Mouse (Mus musculus) hindbrain, embryonic 10.5 days (tissue): Measurements from ENCODE around the gene Gm9747. TPM values are rescaled to one million over a fixed set of nuclear protein-coding genes. Genes with fewer than 3 reads are reported as not detected.

Experiments
- DNase-seq: peaks from one replicate; pipeline ENCODE4 v3.0.0-alpha.2; 2017; ENCODE audit warnings: low spot score
- H3K27ac ChIP-seq: fragments of 300-500 bp; sonication (generic); 2 replicates; pipeline ENCODE4 v1.5.1; 2016; ENCODE audit warnings: mild to moderate bottlenecking, moderate library complexity
- H3K27me3 ChIP-seq: fragments of 300-500 bp; sonication (generic); 2 replicates; pipeline ENCODE4 v1.6.1; 2016; ENCODE audit warnings: mild to moderate bottlenecking; ENCODE audit not compliant: poor library complexity, insufficient read depth, severe bottlenecking
- H3K36me3 ChIP-seq: fragments of 300-500 bp; sonication (generic); 2 replicates; pipeline ENCODE4 v1.6.1; 2016; ENCODE audit warnings: mild to moderate bottlenecking, moderate library complexity
- H3K4me1 ChIP-seq: fragments of 300-500 bp; sonication (generic); replicated peaks from 2 replicates; pipeline ENCODE4 v1.6.1; 2016; ENCODE audit warnings: mild to moderate bottlenecking
- H3K4me3 ChIP-seq: fragments of 300-500 bp; sonication (generic); 2 replicates; pipeline ENCODE4 v1.5.1; 2016; ENCODE audit warnings: mild to moderate bottlenecking, moderate library complexity
- H3K9me3 ChIP-seq: fragments of 300-500 bp; sonication (generic); 2 replicates; pipeline ENCODE4 v1.6.1; 2016; ENCODE audit warnings: mild to moderate bottlenecking, moderate library complexity
- WGBS: fragments of 180-500 bp; shearing (Covaris S2); methylation state at CpG from one replicate; pipeline ENCODE4 v1.1.7; 2016; 5-methylcytosine and 5-hydroxymethylcytosine counted together
- polyA plus RNA-seq: library from polyadenylated mRNA; unstranded; fragments of >200 nt; fragmentation: Nextera tagmentation; extraction: Ambion mirVana; gene quantifications from 2 replicates; pipeline ENCODE4 v1.2.1, GENCODE M21; 2016

Gm9747 gene
- polyA plus RNA-seq: 23.3 and 25.1 TPM in 2 replicates

DNA sequence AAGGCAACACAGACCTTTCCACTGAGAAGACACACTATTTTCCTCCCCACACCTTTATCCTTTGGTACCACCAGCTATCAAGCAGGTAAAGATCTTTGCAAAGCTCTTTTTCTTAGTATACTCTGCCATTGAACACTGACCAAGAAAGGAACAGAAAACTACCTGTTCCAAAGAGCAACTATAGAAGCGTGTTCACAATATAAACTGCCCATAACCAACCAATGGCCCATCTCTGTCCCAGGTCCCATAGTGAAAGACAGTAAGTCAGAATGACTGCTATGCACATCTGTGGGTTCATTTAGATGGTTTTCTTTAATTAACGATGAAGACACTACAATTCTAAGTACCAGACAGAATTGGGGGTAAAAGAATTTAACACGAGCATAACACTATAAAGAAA, at the start of gene Gm9747:
Gene Gm9747 (plus strand): TSS at position 301 of the 400 bp plus-strand sequence.
- WGBS: 97% methylated on average over 3 of the region's 3 CpGs
- no peak within 1 kb of the TSS for H3K4me3 ChIP-seq
- peaks cover 24% of the 10 kb centered on the region for H3K36me3 ChIP-seq

DNA sequence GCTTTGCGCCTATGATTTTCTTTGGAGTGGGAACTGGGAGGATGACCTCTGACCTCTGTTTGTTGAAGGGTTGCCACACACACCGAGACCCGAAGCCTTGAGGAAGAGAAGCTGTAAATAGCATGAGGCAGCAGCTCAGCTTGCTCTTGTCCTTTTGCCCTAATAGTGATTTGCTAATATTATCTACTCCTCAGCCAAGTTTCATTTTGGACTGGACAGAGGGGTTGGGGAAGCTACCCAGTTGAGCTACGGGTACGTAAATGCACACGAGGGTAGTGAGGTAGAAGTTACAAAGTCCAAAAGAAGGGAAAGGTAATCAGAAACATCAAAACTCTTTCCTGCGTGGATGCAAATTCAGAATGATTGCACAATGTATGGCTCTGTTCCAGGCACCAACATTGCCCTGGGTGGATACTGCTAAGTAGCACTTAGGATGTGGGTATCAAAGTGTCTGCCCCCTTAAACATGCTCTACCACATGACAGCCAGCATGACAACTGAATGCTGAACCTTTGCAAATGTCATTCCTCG, 48.9 kb upstream of the Gm9747 start:
- H3K4me3 ChIP-seq: no peak overlapping the region
- H3K9me3 ChIP-seq: no peaks in the 10 kb centered on the region
- no peak for DNase-seq
- 71% methylated on average over 8 of the region's 8 CpGs for WGBS
- no peaks in the 10 kb centered on the region for H3K36me3 ChIP-seq
- no peaks in the 10 kb centered on the region for H3K27me3 ChIP-seq
- no peak overlapping the region for H3K27ac ChIP-seq
- H3K4me1 ChIP-seq: no peaks in the 10 kb centered on the region

More for the DNA sequence above, at the start of gene Gm9747:
- peaks cover 3% of the 10 kb centered on the region; the same call in 1 of the 2 replicates for H3K4me1 ChIP-seq
- no peak within 1 kb of the TSS for H3K27ac ChIP-seq
- no peaks in the 10 kb centered on the region for H3K9me3 ChIP-seq
- H3K27me3 ChIP-seq: no peaks in the 10 kb centered on the region
- no peak for DNase-seq

DNA sequence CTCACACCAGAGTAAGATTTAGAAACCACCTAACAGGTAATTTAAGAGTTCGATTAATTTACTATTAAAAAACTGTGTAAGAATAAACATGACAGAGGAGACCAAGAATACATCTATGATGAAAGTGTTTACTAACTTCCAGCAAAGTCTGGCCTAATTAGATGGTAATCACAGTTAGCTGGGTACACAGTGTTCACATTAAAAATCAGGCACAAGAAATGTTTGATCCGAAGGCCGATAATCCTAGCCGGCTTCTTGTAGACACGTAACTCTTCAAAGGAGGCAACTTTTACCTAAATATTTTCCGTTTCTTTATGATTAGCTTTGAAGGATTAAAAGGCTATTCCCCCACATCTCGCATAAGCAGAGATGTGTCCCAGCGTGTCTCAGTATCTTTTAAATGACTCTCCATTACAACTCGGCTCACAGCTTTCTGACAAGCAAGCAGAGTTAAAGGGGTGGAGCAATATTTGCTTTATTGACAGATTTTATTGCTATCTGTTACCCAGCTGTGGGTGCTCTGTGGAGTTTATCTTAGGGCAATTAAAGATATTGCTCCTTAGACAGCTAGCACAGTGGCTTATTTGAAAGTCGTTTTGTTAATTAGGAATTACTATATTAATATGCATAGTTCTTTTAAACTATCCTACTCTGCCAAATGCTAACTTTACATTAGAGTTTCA, 44.2 kb upstream of the Gm9747 start:
- Histone ChIP-seq H3K9me3 (no peaks in the 10 kb centered on the region), H3K27me3 (no peaks in the 10 kb centered on the region), H3K4me3 (no peak overlapping the region), H3K36me3 (no peaks in the 10 kb centered on the region), H3K27ac (no peak overlapping the region), H3K4me1 (no peaks in the 10 kb centered on the region)
- 89% methylated on average over 10 of the region's 10 CpGs for WGBS
- DNase-seq: no peak

DNA sequence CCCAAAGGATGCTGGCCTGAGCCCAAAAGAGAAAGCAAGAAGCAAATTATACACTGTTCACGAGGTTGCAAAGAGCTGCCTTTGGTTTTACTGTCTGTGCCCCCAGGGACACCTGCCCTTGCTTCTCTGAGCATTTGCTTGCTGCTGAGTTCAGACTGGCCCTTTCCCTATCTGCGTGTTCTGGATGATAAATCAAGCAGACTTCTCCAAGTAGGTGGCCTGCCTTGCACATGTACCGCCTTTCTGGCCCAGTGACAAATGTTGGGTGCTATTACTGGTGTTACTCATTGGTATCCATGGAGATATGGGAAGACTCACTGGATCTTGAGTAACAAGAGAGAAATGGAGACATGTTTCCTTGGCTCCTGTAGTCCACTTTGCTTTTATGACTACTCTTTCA, 43.4 kb upstream of the Gm9747 start:
- Histone ChIP-seq H3K4me3 (no peak overlapping the region), H3K27me3 (no peaks in the 10 kb centered on the region), H3K9me3 (no peaks in the 10 kb centered on the region), H3K4me1 (no peaks in the 10 kb centered on the region), H3K27ac (no peak overlapping the region), H3K36me3 (no peaks in the 10 kb centered on the region)
- 76% methylated on average over 3 of the region's 3 CpGs for WGBS
- DNase-seq: no peak

DNA sequence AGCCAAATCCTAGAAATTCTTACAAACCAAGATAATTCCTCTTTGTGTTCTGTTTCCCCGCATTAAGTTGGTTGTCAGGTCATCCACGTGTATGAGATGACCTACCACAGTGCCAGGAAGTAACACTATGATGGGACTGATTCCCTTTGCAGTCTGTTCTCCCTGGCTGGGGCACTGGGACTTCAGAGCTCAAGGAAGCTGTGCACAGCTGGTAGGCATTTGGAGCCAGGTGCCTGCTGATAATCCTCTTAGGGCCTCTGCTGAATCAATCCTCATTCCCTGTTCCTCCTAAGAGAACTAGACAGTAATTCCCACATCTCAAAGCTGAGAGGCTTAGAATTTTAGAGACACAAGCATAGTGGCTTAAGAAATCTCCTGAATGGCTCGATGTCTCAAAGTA, 41.3 kb upstream of the Gm9747 start:
- no peaks in the 10 kb centered on the region for H3K27me3 ChIP-seq
- no peak overlapping the region for H3K4me3 ChIP-seq
- H3K27ac ChIP-seq: no peak overlapping the region
- H3K4me1 ChIP-seq: no peaks in the 10 kb centered on the region
- no peaks in the 10 kb centered on the region for H3K36me3 ChIP-seq
- no peak for DNase-seq
- 50% methylated on average over 3 of the region's 3 CpGs for WGBS
- no peaks in the 10 kb centered on the region for H3K9me3 ChIP-seq

DNA sequence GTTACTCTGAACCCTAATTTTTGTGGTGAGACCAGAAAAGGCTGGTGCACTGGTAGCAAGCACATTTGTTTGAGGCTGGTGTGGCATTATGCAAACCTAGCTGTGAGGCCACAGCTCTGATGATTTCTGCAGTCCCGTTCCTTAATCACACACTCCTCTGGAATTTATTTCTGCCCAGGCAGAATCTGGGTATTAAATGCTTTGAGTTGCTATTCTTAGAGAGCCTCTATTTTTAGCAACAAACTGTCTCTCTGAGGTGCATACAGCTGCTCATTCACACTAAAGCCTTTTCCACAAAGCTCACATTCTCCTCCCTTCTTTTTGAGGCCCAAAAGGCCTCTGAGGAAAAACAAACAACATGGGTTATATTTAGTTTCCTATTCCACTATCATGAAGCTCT, 33.0 kb upstream of the Gm9747 start:
- Histone ChIP-seq H3K4me3 (no peak overlapping the region), H3K27ac (no peak overlapping the region), H3K4me1 (peaks cover 18% of the 10 kb centered on the region), H3K9me3 (no peaks in the 10 kb centered on the region), H3K36me3 (no peaks in the 10 kb centered on the region), H3K27me3 (no peaks in the 10 kb centered on the region)
- DNase-seq: no peak
- 57% methylated on average over 1 of the region's 1 CpGs for WGBS

DNA sequence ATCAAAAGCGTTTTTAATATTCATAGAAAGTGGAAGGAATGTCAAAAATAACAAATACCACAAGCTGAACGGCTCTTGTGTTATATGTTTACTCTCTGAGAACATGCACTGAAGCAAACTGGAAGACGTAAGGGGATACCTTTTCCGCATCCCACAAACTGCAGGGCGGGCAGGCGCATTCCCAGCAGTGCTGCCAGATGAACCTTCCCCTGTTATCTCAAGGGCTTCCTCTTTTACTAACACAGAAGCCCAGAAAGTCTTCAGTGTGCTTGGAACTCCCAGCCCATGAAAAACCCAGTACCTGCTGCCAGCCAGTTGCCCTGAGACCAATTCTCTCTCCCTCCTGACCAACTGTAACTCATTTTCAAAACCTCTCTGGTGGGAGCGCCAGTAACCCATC, 32.3 kb upstream of the Gm9747 start:
- H3K4me3 ChIP-seq: no peak overlapping the region
- WGBS: 77% methylated on average over 7 of the region's 7 CpGs

DNA sequence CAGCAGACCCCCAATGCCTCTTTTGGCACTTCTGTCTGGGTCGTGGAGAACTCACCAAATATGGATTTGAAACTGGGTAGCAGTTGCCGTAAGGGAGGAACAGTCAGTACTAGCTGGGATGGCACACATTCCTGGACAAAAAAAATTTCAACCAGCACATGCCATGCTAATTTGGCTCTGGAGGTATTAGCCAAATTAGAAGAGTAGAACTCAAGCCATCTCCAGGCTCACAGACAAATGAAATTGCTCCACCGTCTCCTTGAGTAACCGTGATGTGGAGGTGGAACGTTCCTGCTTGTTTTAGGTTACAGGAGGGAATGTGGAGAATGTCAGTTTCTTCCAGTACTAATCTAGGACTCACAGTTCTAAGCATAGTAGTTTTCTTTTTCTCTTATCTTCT, 25.4 kb upstream of the Gm9747 start:
- no peak overlapping the region for H3K27ac ChIP-seq
- WGBS: 91% methylated on average over 5 of the region's 5 CpGs
- no peaks in the 10 kb centered on the region for H3K36me3 ChIP-seq
- no peak overlapping the region for H3K4me3 ChIP-seq
- H3K4me1 ChIP-seq: no peaks in the 10 kb centered on the region
- DNase-seq: no peak
- peaks cover 7% of the 10 kb centered on the region; the same call in 1 of the 2 replicates for H3K9me3 ChIP-seq
- H3K27me3 ChIP-seq: no peaks in the 10 kb centered on the region

More for the DNA sequence above, 32.3 kb upstream of the Gm9747 start:
- no peaks in the 10 kb centered on the region for H3K27me3 ChIP-seq
- peak overlapping the region; percentile 74 for H3K27ac ChIP-seq
- no peaks in the 10 kb centered on the region for H3K36me3 ChIP-seq
- DNase-seq: no peak
- H3K4me1 ChIP-seq: peaks cover 18% of the 10 kb centered on the region
- no peaks in the 10 kb centered on the region for H3K9me3 ChIP-seq

DNA sequence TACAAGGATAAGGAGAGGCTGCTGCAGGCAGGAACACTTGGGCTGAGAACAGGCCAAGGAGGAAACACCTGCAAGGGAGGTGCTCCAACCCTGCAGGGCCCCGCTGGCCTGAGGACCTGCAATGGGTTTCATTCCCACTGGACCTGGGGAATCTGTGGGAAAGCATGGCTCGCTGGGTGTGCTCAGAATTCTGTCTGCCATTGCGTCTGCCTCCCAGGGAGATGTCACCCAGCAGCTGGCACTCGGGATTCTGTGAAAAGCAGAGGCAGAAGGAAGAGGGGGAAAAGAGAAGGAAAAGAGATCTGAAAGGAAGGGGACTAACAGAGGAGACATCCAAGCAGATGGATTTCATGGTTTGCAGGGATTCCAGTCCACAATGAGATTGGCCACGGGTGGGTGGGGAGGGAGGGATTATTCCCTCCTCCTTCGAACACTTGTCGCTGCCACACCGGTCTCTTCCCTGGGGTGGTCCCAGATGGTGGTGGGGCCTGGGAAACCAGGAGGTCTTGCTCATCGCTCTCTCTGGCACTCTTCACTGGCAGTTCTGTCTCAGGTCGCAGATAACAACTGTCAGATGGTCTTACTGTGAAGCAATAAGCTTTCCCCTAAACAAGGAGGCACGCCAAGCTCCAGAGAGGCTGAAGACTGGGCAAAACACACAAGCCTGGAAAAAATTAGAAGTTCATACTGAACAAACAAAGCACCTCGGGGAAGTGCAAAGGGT, 12.1 kb upstream of the Gm9747 start:
- Histone ChIP-seq H3K36me3 (no peaks in the 10 kb centered on the region), H3K9me3 (no peaks in the 10 kb centered on the region), H3K4me3 (no peak overlapping the region), H3K27me3 (no peaks in the 10 kb centered on the region), H3K27ac (peak overlapping the region; percentile 56; the same call in 1 of the 2 replicates), H3K4me1 (peaks cover 9% of the 10 kb centered on the region)
- DNase-seq: peak; percentile 6
- 50% methylated on average over 12 of the region's 12 CpGs for WGBS

DNA sequence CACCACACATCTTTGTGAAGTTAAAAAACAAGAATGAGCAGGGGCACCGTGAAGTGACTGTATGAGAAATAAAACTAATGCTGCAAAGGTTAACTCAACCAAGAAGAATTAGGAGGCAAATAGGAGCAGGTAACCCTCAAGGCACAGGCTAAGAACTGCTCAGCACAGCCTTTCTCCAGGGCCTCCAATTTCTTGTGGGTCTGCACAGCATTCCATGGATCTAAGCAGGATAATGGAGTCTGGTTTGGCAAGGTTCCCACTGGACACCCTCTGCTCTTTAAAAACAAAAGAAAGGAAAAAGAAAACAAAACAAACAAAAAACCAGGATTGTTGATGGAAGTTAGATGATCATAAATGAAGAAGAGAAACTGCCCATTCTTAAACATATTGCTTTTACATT, 11.4 kb upstream of the Gm9747 start:
- Histone ChIP-seq H3K27ac (0 out of 2 replicates have a peak overlapping the region, but pooled peaks have one; percentile 30), H3K4me1 (peaks cover 9% of the 10 kb centered on the region), H3K4me3 (no peak overlapping the region), H3K36me3 (no peaks in the 10 kb centered on the region), H3K27me3 (no peaks in the 10 kb centered on the region), H3K9me3 (no peaks in the 10 kb centered on the region)
- no peak for DNase-seq
- 80% methylated on average over 1 of the region's 1 CpGs for WGBS

DNA sequence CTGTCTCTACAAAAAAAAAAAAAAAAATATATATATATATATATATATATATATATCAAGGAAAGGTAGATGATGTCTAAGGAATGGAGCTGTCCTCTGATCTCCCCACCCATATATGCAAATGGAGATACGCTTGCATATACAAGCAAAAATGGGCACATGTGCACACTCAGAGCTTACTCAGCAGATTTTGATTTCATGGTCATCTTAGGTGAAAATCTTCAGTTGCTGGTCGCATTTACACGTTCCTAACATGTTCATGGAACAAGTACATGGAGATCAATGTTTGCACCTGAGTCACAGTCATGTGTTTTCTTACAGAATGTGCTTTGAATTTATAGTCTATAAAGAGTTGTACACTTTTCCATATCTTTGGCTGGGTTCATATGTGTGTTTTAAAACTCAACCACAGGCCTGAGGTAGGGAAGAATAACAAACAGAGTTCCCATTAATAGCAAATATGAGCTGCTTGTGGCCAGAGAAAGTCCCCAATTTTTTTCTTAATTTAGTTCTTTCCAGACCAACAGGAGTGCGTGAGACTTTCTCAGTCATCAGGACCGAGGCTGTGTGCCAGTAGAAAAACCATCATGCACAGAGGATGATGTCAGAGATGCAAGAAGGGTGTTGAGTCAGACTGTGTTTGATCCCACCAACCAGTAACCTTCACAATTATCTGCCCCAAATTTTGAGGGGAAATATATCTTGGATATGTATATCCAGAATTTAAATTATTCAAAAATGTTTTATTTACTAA, 9.7 kb upstream of the Gm9747 start:
- Histone ChIP-seq H3K4me1 (peaks cover 9% of the 10 kb centered on the region), H3K36me3 (no peaks in the 10 kb centered on the region), H3K4me3 (no peak overlapping the region), H3K27ac (no peak overlapping the region), H3K27me3 (no peaks in the 10 kb centered on the region), H3K9me3 (no peaks in the 10 kb centered on the region)
- WGBS: 89% methylated on average over 5 of the region's 5 CpGs
- no peak for DNase-seq

DNA sequence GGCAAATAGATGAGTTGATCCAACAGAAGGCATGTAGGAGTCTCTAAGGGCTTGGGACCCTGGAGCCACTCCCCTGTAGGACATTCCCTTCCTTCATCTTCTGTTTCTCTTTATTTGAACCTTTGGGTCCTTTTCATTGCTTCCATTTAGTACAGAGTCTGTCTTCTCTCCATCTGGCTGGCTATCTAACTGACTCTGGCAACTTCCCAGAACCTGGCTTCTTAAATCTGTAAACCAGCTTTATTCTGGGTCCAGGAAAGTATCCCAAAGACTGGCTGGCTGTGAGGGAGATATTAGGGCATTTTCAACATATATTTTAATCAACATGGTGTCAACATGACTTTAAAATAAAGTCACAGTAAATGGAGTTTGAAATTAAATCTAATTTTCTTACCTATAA, 4.1 kb upstream of the Gm9747 start:
- Histone ChIP-seq H3K36me3 (peaks cover 1% of the 10 kb centered on the region; the same call in 1 of the 2 replicates), H3K9me3 (no peaks in the 10 kb centered on the region), H3K4me1 (no peaks in the 10 kb centered on the region), H3K4me3 (no peak overlapping the region), H3K27me3 (no peaks in the 10 kb centered on the region), H3K27ac (no peak overlapping the region)
- DNase-seq: no peak
